Mouse (Mus musculus) c-Kit-negative CD71-positive TER-119-positive erythroid progenitor cells, embryonic 14.5 days (primary cell): ENCODE data around the gene S100a3.

Experiments used
- DNase-seq: peaks from one replicate; pipeline ENCODE4 v3.0.0-alpha.2; 2013; ENCODE audit warnings: low read depth, low spot score

The S100a3 gene

DNA sequence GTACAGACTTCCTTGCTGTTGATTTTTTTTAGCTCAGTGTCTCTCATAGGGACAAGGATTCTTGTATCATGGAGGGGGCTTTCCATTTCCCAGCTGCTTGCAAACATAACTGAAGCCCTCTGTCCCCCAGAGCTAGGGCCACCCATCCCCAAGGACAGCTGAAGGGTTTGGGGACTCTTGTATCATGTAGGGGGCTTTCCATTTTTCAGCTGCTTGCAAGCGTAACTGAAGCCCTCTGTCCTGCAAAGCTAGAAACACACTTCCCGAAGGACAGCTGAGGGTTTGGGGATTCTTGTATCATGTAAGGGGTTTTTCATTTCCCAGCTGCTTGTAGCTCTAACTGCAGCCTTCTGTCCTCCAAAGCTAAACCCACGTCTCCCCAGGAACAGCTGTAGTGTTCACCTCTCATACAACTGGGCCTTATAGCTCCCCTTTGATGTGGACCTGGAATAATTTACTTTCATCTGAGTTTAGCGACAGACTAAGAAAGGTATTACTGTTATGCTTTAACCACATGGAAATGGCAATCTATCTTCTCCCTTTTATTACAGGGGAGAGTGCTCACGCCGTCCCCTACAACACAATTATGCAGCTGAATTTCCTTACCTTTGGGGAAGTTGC, at the start of gene S100a3:
TSS of gene S100a3 (plus strand) at position 571 of the 621 bp plus-strand sequence.
- DNase-seq = no peak

- no peak for DNase-seq
Measured at GRCm38 (mm10) chr3:90512276-90512675, 48.1 kb upstream of the S100a3 start.

DNA sequence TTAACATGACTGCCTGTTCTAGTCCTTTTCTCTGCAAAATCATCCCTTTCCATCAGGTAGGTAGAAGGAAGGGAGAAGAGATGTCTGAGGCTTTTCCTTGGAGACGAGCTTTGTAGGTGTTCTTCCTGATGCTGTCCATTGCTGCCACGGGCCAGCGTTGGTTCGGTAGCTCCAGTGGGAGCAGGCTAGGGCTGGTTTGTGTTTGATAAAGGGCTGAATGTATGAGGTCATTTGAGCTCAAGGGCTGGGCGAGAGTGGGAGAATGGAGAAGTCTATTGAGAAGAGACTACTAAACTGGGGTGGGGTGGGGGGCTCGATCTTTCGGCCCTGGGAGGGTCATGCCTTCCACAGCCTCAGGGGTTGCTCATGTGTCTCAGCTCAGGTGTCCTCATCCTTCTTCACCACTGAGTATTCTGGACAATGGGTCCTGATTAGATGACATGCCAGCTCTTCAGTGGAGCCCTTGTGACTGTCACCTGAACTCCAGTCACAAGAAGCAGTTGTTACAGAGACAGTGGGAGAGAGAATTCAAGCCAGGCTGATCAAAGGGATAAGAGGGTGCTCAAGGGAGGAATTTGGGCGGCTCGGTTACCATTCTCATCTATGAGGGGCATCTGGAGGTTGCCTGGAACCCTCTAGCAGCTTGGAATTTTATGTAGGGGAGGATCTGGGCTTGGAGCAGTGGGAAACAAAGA, 47.3 kb upstream of the S100a3 start:
- no peak for DNase-seq

DNA sequence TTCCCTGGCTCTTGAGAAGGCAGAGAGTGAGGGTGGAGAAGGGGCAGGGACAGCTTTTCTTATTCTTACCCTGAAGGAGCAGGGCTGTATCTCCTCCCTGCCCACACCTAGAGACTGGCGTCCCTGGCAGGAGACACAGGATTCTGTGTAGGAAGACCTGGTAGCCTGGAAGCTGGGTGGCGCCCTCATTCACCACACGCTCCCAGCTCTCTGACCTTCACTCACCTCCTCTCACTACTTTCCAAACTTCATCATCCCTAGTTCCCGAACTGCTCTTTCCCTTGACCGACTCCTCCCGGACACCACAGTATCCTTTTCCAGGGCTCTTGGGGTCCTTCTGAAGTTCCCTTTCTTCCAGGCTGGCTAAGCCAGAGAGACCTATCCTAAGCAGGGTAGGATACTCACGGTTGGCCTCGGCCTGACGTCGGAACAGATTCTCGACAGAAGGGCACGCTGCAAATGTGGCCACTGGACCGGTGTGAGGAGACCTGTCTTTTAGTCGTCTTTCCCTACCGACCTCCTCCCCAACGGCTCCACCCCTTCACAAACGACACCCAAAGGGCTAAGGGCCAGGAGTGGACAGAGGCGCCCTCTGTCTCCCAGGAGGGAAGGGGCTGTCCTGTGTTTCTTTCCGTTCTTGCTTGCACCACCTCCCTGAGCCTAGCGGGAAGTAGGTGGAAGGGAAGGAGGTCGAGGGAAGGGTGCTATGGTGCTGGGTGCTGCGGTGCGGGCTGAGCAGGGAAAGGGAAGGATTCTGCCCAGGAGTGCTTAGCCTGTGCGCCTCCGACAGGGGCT, 46.4 kb upstream of the S100a3 start, which contains the start of the genes S100a1 and S100a13:
TSS of gene S100a1 (minus strand) at position 597 of the 795 bp plus-strand sequence.
TSS of gene S100a13 (plus strand) at position 640 of the 795 bp plus-strand sequence.
- no peak for DNase-seq

GRCm38 (mm10) chr3:90514691-90515090, 45.7 kb upstream of the S100a3 start:
- DNase-seq = peak; percentile 40

DNA sequence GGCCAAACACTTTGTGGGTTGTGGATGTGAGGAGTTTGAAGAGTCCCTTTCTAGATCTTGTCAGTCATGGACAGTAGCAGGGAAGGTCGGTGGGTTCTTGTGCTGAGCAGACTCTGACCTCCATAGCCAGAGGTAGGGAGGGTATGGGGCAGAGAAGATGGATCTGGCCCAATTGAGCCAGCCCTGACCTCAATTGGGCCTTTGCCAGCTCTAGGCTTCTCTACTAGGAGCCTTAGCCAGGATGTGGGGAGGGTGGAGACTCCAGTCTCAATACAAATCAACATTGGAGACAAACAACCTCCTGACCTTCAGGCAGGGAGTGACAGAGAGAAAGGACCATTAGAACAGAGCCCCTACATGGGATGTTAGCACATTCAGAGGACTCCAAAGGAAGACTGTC, 45.1 kb upstream of the S100a3 start:
- no peak for DNase-seq

DNA sequence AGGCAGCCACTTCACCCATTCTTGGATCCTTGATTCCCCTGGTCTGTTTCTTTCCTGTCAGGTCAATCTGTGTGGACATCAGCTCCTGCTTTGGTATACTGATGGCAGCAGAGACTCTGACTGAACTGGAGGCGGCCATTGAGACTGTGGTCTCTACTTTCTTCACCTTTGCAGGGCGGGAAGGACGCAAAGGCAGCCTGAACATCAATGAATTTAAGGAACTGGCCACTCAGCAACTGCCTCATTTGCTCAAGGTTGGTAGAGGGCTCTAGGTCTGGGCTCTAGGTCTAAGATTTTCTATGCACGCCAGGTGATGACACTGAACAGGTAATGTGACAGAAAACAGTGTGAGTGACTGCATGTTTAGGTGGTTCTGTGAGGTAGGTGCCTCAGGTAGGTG, 44.6 kb upstream of the S100a3 start:
- no peak for DNase-seq

DNA sequence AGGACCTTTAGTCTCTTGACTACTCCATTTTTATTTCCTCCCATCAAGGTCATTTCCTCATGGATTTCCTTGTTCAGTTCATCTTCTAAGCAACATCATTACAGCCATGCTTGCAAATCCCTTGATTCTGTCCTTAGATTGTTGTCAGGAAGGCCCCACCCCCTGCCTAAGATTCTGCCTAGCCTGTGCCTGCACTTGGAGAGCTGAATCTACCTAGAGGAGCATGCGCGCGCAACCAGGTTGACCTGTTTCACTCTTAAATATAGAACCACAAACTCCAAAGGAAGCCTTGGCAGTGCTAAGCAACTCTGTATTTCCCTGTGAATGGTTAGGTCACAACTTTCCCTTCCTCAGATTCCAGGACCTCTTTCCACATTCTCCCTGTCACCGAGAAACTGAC, 42.7 kb upstream of the S100a3 start:
- DNase-seq = no peak

DNA sequence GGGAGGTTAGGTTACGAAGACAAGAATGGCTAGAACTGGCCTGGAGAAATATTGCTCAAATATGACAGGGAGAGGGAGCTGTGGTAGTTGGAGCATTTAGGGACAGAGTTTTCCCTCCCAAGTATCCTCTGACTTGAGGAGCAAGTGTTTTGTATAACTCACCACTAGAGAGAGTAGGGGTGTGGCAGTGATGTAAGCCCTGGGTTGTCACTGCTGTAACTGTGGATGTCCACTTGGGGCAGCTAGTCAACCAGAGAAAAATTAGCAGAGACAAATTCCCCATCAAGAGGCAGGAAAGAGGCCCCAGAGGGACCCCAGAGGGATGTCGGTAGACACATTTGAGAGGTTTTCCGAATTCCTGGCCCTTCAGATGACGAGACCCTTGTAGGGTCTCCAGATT, 35.0 kb upstream of the S100a3 start:
- no peak for DNase-seq

DNA sequence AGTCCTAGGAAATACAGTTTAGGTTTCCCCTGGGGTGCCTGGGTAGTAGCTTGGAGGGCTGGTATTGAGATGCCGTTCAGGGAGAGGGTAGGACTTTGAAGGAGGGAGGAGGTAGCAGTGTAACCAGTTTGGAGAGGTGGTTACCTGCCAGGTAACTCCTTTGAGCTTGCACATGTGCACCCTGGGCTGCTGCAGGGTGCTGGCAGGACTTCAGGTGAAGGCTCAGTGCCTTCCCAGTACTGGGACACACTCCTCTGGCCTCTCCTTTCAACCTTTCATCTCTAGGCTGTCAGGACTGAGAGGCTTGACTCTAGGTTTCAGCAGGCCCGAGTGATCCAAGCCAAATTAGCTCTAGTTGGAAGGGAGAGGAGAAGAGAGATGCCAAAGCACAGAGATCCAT, 34.3 kb upstream of the S100a3 start:
- DNase-seq = no peak

- DNase-seq = no peak
Measured at GRCm38 (mm10) chr3:90526580-90526979, 33.8 kb upstream of the S100a3 start, which contains the start of gene S100a14. TSS of gene S100a14 (plus strand) at chr3:90526856.

DNA sequence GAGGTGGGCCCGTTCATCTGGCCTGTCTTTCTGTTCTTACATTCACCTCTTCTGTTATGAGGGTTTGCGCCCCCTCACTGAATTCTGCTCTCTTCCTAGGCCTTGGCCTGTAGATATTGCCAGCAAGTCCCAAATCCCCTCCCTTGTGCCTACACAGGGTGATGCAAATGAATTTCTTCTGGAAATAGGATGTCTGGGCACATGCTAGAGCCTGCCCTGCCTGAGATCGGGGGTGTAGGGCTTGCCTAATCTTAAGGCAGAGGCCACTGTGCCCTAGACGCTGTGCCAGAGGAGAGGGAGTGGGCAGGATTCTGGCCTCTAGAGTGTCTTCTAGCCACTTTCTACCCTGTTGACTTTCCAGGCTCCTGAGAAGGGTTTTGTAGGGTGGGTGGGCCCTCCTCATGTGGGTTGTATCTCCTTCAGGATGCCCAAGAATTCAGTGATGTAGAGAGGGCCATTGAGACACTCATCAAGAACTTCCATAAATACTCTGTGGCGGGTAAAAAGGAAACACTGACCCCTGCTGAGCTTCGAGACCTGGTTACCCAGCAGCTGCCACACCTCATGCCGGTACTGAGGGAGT, 33.0 kb upstream of the S100a3 start:
- DNase-seq = no peak

DNA sequence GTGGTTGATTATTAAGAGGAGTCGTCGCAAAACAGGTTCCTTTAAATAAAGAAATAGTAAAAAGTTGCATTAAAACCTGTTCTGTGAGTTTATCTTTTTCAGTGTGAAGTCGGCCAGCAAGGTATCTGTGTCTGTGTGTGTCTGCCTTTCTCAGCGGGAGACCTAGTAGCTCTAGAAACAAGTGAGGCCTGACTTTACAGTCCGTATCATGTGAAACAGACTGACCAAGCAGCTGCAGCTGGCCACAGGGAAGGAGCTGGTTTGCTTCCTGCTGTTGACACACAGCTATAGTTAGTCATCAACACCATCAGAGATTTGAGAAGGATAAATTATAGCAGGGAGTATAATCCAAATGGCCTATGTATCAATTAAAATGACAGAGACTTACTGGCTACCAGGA, 28.7 kb upstream of the S100a3 start:
- DNase-seq = no peak

GRCm38 (mm10) chr3:90535446-90535845, 24.9 kb upstream of the S100a3 start:
- DNase-seq = no peak

DNA sequence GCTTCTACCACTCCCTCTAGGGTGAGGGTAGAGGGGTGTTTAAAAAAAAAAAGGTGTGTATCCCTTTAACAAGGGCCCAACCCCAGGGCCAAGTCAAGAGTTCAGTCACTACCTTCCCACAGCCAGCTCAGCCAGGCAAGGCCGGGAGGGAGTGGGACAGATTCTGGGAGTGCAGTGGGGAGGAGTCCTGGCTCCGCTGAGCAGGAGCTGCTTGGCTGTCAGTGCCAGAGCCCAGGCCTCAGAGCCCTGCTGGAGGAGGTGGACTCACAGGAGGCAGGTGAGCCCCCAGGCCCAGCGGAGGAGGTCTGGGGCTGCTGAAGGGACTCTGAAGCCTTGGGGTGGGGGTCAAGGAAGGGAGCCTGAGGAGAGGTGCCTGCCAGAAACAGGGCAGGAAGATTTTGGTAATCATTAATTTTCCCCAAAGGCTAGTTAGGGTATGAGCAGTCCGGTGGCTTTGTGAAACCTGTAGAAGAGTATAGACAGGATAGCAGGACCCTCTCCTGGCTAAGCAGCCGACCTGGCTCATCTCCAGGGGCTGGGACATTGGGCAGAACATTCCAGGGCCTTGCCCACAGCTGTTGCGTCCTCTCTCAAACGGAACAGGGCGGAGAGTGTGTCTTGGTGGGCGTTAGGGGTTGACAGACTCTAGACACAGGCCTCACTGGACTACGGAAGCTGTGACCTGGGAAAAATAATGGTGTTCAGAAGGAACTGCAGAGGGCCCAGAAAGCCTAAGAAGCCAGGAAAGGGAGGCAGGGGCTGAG, 23.1 kb upstream of the S100a3 start, which contains the start of gene S100a16:
TSS of gene S100a16 (plus strand) at position 114 of the 764 bp plus-strand sequence.
- DNase-seq = no peak

- no peak for DNase-seq
Measured at GRCm38 (mm10) chr3:90537905-90538296, 22.5 kb upstream of the S100a3 start.

DNA sequence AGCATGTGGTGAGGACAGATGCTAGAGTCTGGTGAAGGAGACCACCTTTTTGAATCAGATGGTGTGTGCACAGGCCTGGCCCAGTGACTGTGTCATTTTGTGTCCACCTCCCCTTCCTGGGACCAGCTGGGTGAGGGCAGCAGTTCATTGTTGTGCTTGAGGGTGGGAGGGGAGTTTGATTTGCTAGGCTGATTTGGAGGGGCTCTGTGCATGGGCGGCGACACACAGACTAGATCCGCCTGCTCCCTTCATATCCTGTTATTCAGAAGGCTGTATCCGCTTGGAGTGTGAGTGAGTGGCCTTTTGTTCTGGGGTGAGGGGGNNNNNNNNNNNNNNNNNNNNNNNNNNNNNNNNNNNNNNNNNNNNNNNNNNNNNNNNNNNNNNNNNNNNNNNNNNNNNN, 19.5 kb upstream of the S100a3 start:
- DNase-seq = no peak

DNA sequence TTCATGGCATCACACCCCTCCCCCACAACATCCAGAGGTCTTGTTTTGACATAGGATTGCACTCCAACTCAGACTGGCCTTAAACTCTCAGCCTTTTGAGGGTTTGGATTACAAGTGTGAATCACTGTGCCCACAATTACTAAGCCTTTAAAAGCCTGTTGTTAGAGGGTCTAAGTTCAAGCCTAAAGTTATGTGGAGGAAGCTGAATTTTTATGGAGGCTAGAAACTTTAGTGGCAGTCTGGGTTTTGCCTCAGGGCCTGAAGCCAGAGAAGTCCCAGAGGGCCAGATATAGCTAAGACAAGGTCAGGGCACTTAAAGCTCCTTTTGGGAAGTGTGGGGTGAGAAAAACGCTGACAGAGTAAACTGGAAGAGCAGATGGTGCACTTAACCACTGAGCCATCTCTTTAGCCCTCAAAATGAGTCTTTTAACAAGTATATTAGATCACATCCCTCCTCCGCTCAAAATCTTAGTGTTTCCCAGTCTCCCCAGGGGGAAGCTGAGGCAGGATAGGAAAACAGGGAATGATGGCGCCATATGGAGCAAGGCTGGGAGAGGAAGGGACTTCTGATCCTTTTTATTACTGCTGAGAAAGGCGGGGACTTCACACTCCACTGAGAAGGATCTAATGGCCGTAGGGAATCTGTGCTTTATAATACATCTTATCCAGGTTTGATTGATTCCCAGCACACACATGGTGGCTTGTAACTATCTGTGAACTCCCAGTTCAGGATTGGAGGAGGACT, 10.5 kb upstream of the S100a3 start:
- DNase-seq = no peak

DNA sequence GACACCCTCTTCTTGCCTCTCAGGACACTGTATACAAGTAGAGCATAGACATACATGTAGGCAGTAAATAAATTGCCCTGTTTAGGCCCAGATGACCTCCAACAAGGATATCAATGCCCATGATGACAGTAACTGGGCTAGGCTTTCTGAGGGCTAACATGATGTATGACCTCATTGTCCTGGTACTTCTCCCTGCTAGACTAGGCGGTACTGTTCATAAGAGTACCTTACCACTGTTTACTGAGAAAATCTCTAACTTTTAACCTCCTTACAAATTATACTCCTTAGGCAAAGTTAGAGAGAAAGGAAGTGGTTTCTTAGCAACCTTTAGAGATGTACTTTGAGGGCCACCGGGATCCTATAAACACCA, 10.0 kb upstream of the S100a3 start:
- DNase-seq = no peak

- no peak for DNase-seq
Measured at GRCm38 (mm10) chr3:90552231-90552630, 8.1 kb upstream of the S100a3 start.

- DNase-seq = no peak
Measured at GRCm38 (mm10) chr3:90555954-90556353, 4.4 kb upstream of the S100a3 start.
